Mouse (Mus musculus) left cerebral cortex, adult 9 months (tissue): ENCODE measurements around the gene Sult2a7.

ENCODE experiments used
- DNase-seq, 2 experiments: peaks; one replicate each; pipeline ENCODE4 v3.0.0; 2022; ENCODE audit warnings: low spot score in 2 of 2

Gene Sult2a7

DNA sequence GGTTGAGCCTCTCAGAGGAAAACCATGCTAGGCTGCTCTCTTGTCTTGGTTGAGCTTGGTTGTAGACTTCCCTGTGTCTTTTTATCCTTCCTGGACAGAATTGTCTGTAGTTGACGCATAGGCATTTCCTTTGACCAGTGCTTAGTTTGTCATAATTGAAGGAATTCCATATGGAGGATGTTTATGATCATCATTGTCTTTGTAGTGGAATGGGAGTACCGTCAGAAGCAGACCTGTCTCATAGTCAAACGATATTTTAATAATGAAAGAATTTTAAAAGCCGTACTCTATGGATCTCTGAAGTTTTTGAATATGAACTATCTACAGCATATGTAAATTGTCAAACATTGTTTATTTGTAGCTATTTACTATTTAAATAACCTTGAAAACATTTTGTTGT is at the start of gene Sult2a7:
TSS of gene Sult2a7 (minus strand) at position 101 of the 400 bp plus-strand sequence.
- no peak for DNase-seq

DNA sequence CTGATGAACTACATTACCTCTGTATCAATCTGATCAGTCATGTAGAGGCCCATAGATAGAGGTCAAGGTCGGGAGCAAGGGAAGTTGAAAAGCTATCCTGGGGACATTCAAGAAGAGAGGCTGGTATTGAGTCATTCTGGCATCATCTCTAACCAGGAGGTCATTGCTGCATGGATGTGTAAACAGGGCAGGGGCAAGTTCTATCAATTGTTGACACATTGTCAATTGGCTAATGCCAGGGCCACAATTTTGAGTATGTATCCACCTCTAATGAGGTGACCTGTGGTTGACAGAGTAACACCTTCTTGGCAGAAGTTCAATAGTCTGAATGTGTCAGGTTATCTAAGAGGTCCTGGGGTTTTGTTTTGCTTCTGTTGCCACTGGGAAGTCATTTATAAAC is 31.2 kb upstream of the Sult2a7 start:
- no peak for DNase-seq

DNA sequence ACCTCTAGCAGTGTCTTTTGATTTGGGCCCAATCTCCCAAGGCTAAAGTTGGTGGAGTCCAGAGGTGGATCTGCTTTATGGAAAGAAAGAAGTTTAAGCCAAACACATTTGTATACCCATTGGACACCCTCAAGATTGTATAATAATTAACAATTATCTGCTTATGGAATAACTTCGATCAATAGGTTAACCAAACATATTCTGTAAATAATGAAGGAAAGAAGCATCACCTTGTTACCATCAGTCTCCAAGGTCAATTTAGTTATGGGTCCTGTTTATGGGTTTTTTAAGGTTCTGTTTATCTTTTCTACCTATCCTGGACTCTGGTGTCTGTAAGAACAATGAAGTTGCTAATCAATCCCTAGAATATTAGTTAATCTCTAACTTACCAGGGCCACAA is 28.6 kb upstream of the Sult2a7 start:
- DNase-seq: no peak

DNA sequence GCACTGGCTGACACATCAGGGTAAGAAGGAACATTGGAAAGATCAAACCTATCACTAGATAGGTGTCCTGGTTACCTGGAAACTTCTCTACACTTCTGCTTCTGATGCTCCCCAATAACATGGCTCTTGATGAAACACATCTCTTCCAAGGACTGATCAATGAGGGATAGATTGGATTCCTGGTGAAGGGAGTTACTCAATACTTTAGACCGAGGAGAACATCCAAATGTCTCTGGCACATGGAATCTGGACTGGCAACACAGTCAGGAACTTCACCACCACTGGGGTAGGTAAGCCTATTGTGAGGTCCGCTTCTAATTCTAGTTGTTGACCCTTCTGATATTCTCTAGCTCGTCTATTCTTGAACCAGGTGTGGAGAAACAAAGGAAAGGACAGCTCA is 24.3 kb upstream of the Sult2a7 start:
- DNase-seq: no peak

DNA sequence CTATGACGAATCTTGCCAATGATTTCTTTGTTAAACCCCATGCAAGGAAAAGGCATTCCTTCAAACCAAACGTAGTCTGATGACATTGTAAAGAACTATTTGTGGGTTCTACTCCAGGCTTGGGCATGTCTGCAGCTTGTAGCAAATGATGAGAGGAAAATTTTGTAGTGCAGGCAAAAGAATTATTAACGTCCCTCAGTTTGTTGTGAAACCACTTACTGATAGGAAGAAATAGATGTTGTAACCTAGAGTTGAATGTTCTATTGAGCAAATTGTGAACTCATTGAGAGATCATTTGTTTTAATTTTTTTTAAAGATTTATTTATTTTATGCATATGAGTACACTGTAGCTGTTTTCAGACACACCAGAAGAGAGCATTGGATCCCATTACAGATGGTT is 1.1 kb downstream of the Sult2a7 start:
- DNase-seq: no peak

DNA sequence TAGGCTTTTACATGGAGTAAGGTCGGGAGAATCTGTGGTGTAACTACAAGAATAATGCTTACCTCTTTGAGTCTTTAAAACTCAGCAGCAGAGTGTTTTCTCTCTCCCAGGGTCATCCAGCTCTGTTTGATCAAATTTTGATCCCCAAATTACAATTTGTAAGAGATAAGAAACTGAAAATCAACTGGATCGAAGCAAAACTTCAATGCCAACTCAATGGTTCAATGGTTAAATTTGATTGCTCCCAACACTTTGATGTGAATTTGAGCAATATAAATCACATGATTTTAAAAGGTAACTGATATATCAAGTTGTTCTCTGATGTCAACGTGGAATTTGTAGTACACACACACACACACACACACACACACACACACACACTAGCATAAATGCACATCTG is 47.5 kb downstream of the Sult2a7 start, which contains the start of gene Sult2a8:
TSS of gene Sult2a8 (minus strand) at position 236 of the 400 bp plus-strand sequence.
- no peak for DNase-seq

DNA sequence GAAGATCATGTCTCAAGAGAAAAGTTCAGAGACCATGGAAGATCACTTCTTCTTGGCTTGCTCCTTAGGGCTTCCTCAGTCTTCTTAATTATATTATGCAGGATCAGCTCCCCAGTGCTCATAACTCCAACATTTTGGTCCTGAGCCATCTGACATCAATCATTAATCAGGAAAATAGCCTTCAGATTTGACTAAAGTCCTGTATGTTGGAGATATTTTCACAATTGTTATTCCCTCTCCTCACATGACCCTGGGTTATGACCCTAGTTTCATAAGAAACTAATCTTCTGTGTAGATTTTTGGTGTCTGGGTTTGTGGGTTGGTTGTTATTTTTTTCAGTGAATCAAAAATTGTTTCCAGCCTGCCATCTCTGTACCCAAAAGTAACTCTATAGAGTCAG is 54.4 kb downstream of the Sult2a7 start:
- no peak for DNase-seq

DNA sequence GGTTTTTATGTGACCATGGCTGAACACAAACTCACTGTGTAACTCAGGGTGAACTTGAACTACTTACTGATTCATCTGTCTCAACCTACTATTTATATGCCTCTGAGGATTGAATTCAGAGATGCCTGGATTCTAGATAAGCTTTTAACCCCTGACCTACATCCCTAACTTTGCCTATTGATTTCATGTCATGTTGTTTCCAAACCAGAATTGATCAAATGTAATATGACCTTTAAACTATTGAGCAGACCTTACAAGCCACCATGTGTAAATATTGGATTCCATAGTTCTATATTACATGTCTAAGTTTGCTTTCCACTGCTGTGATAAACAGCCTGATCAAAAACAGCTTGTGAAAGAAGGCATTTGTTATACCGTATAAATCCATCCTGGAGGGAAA is 55.5 kb downstream of the Sult2a7 start:
- DNase-seq: no peak

DNA sequence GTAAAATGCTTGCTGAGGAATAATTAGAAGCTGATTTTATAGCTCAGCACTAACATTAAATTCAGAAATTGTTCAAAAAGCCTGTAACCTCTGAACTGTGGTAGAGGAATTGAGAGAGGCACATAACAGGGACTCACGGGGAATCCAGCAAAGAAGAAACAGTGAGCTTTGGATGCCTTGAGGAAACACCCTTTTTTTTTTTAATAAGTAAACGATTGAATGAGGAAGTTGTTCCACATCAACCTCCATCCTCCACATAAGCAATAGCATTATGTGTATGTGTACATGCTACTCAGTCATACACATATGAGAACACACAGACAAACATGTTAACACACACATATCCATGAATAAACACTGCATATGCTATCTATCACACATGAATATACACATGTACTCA is 56.0 kb downstream of the Sult2a7 start:
- DNase-seq: no peak
